Mouse (Mus musculus): ENCODE results near the gene Adat3.

The Adat3 gene

GRCm38 (mm10) chr10:80655406-80656129, 52.9 kb downstream of the Adat3 start:
- no peak for DNase-seq

GRCm38 (mm10) chr10:80656130-80656862, 53.6 kb downstream of the Adat3 start:
- peak; percentile 95 to 98 for DNase-seq

- peak in 1 of 2 experiments; percentile 27 for DNase-seq
Measured at GRCm38 (mm10) chr10:80656863-80657623, 54.4 kb downstream of the Adat3 start, which contains the start of gene Btbd2. Btbd2 (minus strand) TSS chr10:80657071.
